11 mouse cellular contexts compared by ENCODE assay signal in the genomic region with DNA sequence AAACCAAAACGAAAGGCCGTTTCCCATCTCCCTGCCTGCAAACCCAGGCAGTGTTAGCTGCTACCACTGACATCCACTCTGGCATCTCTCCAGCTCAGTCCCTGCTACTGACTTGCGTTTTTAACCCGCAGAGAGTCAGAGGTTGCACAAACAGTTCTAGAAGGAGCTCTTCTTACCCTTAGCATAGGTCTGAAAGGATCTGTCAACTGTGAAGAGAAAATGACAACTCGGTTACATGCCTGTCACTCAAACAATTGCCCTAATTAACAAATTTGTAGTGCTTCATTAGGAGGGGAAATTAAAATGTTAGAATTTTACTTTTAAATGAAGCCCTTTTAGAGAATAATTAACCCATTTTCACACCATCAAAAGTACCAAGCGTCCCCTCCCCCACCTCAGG.
"Had no signal": no experiment of that assay in that cellular context is flagged by ENCODE, and none has a peak within 500 bp of the region (broad histone marks: within the 10 kb centered on the region; RNA-seq: fewer than 3 reads in every experiment).

No protein-coding gene starts in this region.

- H3K4me3 ChIP-seq: limb, embryonic 15.5 days; liver, embryonic 12.5 days; lung, embryonic 15.5 days; midbrain, embryonic 12.5 days; myocyte; neural tube, embryonic 15.5 days had no signal

- H3K9me3 ChIP-seq: limb, embryonic 15.5 days; liver, embryonic 12.5 days; lung, embryonic 15.5 days; midbrain, embryonic 12.5 days; neural tube, embryonic 15.5 days had no signal

- H3K9ac ChIP-seq: limb, embryonic 15.5 days; liver, embryonic 12.5 days; lung, embryonic 15.5 days; midbrain, embryonic 12.5 days; neural tube, embryonic 15.5 days had no signal

- ATAC-seq: liver, embryonic 12.5 days had no signal

- H3K27ac ChIP-seq: limb, embryonic 15.5 days; liver, embryonic 12.5 days; lung, embryonic 15.5 days; midbrain, embryonic 12.5 days; neural tube, embryonic 15.5 days; stomach, postnatal 0 days had no signal

- H3K27me3 ChIP-seq: limb, embryonic 15.5 days; liver, embryonic 12.5 days; lung, embryonic 15.5 days; midbrain, embryonic 12.5 days; neural tube, embryonic 15.5 days had no signal

- H3K4me1 ChIP-seq: limb, embryonic 15.5 days; liver, embryonic 12.5 days; lung, embryonic 15.5 days had no signal

- DNase-seq: kidney, adult 8-10 months; layer of hippocampus, adult 9-11 months; layer of hippocampus, postnatal 36 days; thymus, postnatal 4 days had no signal

- H3K4me2 ChIP-seq: limb, embryonic 15.5 days; liver, embryonic 12.5 days; lung, embryonic 15.5 days; midbrain, embryonic 12.5 days; neural tube, embryonic 15.5 days had no signal
